Mouse (Mus musculus): ENCODE data around the gene Defa36. TPM values are rescaled to one million over a fixed set of nuclear protein-coding genes. Genes with fewer than 3 reads are reported as not detected.
"Not testable (repeated sequence)": the region's sequence is repeated elsewhere in the genome, so short reads cannot be mapped to it uniquely, and the experiment has no call there.

Gene Defa36
- polyA plus RNA-seq (2015; fragmentation: Nextera tagmentation; extraction: Ambion mirVana): not detected in 2 replicates

- WGBS: no CpG with 5 or more reads among the region's 1 CpGs
- not testable (repeated sequence) for H3K4me2 ChIP-seq (replicated peaks; ENCODE audit: low read depth, low read length)
Measured at GRCm38 (mm10) chr8:21427111-21427510, at the start of gene Defa36. Defa36 (plus strand) TSS chr8:21427411.

DNA sequence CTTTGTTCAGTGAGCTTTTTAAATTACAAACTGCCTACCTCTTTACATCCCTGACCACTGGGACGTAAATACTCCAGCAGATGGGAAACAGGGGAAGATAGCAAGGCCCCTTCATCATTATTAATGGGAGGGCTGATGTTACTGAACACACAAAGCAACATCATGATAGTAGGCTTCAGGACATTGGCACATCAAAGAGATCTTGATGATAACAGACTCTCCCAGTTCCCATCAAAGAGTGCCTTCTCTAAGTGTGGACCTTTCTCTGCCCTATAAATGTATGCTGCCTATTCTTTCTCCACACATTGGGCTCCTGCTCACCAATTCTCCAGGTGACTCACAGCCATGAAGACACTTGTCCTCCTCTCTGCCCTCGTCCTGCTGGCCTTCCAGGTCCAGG, 49.0 kb upstream of the Defa36 start, which contains the start of gene Defa2:
TSS of gene Defa2 (plus strand) at position 301 of the 400 bp plus-strand sequence.
- H3K36me3 ChIP-seq (ENCODE audit: insufficient read depth, low read length); H3K27ac ChIP-seq (ENCODE audit: low read length); H3K4me1 ChIP-seq (ENCODE audit: insufficient read depth, low read depth, low read length); H3K4me3 ChIP-seq (ENCODE audit: low read depth, low read length); ATAC-seq; H3K9me3 ChIP-seq (ENCODE audit: low read length); H3K9ac ChIP-seq (replicated peaks; ENCODE audit: low read depth); H3K4me2 ChIP-seq (replicated peaks; ENCODE audit: low read depth, low read length); DNase-seq (ENCODE audit: low spot score); H3K27me3 ChIP-seq (replicated peaks; ENCODE audit: insufficient read depth, low read length): not testable (repeated sequence)
- no CpG with 5 or more reads among the region's 2 CpGs for WGBS

More at GRCm38 (mm10) chr8:21427111-21427510, at the start of gene Defa36:
- DNase-seq (ENCODE audit: low spot score); H3K9me3 ChIP-seq (ENCODE audit: low read length); H3K27me3 ChIP-seq (replicated peaks; ENCODE audit: insufficient read depth, low read length); H3K9ac ChIP-seq (replicated peaks; ENCODE audit: low read depth); ATAC-seq; H3K4me1 ChIP-seq (ENCODE audit: insufficient read depth, low read depth, low read length); H3K4me3 ChIP-seq (ENCODE audit: low read depth, low read length); H3K27ac ChIP-seq (ENCODE audit: low read length); H3K36me3 ChIP-seq (ENCODE audit: insufficient read depth, low read length): not testable (repeated sequence)

DNA sequence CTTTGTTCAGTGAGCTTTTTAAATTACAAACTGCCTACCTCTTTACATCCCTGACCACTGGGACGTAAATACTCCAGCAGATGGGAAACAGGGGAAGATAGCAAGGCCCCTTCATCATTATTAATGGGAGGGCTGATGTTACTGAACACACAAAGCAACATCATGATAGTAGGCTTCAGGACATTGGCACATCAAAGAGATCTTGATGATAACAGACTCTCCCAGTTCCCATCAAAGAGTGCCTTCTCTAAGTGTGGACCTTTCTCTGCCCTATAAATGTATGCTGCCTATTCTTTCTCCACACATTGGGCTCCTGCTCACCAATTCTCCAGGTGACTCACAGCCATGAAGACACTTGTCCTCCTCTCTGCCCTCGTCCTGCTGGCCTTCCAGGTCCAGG, 35.7 kb upstream of the Defa36 start, which contains the start of gene Defa33:
TSS of gene Defa33 (plus strand) at position 301 of the 400 bp plus-strand sequence.
- no CpG with 5 or more reads among the region's 2 CpGs for WGBS
- not testable (repeated sequence) for H3K4me3 ChIP-seq (ENCODE audit: low read depth, low read length)

DNA sequence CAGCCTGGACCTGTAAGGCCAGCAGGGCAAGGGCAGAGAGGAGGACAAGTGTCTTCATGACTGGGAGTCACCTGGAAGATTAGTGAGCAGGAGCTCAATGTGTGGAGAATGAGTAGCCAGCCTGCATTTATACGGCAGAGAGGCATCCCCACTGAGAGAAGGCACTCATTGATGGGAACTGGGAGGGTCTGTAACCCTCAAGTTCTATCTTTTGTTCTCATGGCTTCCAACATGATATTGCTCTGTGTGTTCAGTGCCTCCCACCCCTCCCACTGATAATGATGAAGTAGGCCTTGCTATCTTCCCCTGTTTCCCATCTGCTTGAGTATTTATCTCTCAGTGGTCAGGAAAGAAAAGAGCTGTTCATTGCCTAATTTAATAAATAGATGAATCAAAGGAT, 29.2 kb downstream of the Defa36 start, which contains the start of gene Gm7849:
TSS of gene Gm7849 (minus strand) at position 101 of the 400 bp plus-strand sequence.
- H3K27me3 ChIP-seq (replicated peaks; ENCODE audit: insufficient read depth, low read length); H3K9ac ChIP-seq (replicated peaks; ENCODE audit: low read depth): not testable (repeated sequence)

More for the DNA sequence above, 35.7 kb upstream of the Defa36 start, which contains the start of gene Defa33:
- not testable (repeated sequence) for H3K9me3 ChIP-seq (ENCODE audit: low read length); H3K27me3 ChIP-seq (replicated peaks; ENCODE audit: insufficient read depth, low read length); H3K36me3 ChIP-seq (ENCODE audit: insufficient read depth, low read length); H3K9ac ChIP-seq (replicated peaks; ENCODE audit: low read depth); H3K4me1 ChIP-seq (ENCODE audit: insufficient read depth, low read depth, low read length); DNase-seq (ENCODE audit: low spot score); ATAC-seq; H3K4me2 ChIP-seq (replicated peaks; ENCODE audit: low read depth, low read length); H3K27ac ChIP-seq (ENCODE audit: low read length)

More for the DNA sequence above, 29.2 kb downstream of the Defa36 start, which contains the start of gene Gm7849:
- no CpG with 5 or more reads among the region's 1 CpGs for WGBS
- not testable (repeated sequence) for DNase-seq (ENCODE audit: low spot score); ATAC-seq; H3K4me1 ChIP-seq (ENCODE audit: insufficient read depth, low read depth, low read length); H3K4me3 ChIP-seq (ENCODE audit: low read depth, low read length); H3K27ac ChIP-seq (ENCODE audit: low read length); H3K4me2 ChIP-seq (replicated peaks; ENCODE audit: low read depth, low read length); H3K9me3 ChIP-seq (ENCODE audit: low read length); H3K36me3 ChIP-seq (ENCODE audit: insufficient read depth, low read length)

Other genes starting within 250 kb of the Defa36 start
- not detected in 2 replicates for gene Defa31, start 235.8 kb upstream of the Defa36 start, polyA plus RNA-seq (2015; fragmentation: Nextera tagmentation; extraction: Ambion mirVana)
- gene Gm15293, start 225.8 kb upstream of the Defa36 start, polyA plus RNA-seq (2015; fragmentation: Nextera tagmentation; extraction: Ambion mirVana): not detected in 2 replicates
- gene Gm15292, start 177.7 kb upstream of the Defa36 start, polyA plus RNA-seq (2015; fragmentation: Nextera tagmentation; extraction: Ambion mirVana): not detected in 2 replicates
- not detected in 2 replicates for gene Defa27, start 111.9 kb upstream of the Defa36 start, polyA plus RNA-seq (2015; fragmentation: Nextera tagmentation; extraction: Ambion mirVana)
- not detected in 2 replicates for gene Defa29, start 100.4 kb upstream of the Defa36 start, polyA plus RNA-seq (2015; fragmentation: Nextera tagmentation; extraction: Ambion mirVana)
- not detected in 2 replicates for gene Defa2, start 48.9 kb upstream of the Defa36 start, polyA plus RNA-seq (2015; fragmentation: Nextera tagmentation; extraction: Ambion mirVana)
- gene Defa33, start 35.6 kb upstream of the Defa36 start, polyA plus RNA-seq (2015; fragmentation: Nextera tagmentation; extraction: Ambion mirVana): not detected in 2 replicates
- gene Gm7849, start 29.1 kb downstream of the Defa36 start, polyA plus RNA-seq (2015; fragmentation: Nextera tagmentation; extraction: Ambion mirVana): not detected in 2 replicates
- gene Defa20, start 81.8 kb downstream of the Defa36 start, polyA plus RNA-seq (2015; fragmentation: Nextera tagmentation; extraction: Ambion mirVana): not detected in 2 replicates
- not detected in 2 replicates for gene Defa32, start 101.6 kb downstream of the Defa36 start, polyA plus RNA-seq (2015; fragmentation: Nextera tagmentation; extraction: Ambion mirVana)
- gene Defa37, start 138.0 kb downstream of the Defa36 start, polyA plus RNA-seq (2015; fragmentation: Nextera tagmentation; extraction: Ambion mirVana): not detected in 2 replicates
- gene Defa28, start 155.6 kb downstream of the Defa36 start, polyA plus RNA-seq (2015; fragmentation: Nextera tagmentation; extraction: Ambion mirVana): not detected in 2 replicates
- gene Gm7861, start 167.1 kb downstream of the Defa36 start, polyA plus RNA-seq (2015; fragmentation: Nextera tagmentation; extraction: Ambion mirVana): not detected in 2 replicates
- not detected in 2 replicates for gene Defa26, start 190.8 kb downstream of the Defa36 start, polyA plus RNA-seq (2015; fragmentation: Nextera tagmentation; extraction: Ambion mirVana)
- not detected in 2 replicates for gene Defa17, start 228.4 kb downstream of the Defa36 start, polyA plus RNA-seq (2015; fragmentation: Nextera tagmentation; extraction: Ambion mirVana)
- gene Defa34, start 238.4 kb downstream of the Defa36 start, polyA plus RNA-seq (2015; fragmentation: Nextera tagmentation; extraction: Ambion mirVana): not detected in 2 replicates

All from lung, postnatal 0 days (tissue).